Mouse (Mus musculus) stomach, postnatal 0 days (tissue): ENCODE measurements at regions not wholly inside any gene's neighbourhood (a gene's known extent, or its start where the extent isn't known, plus 50 kb on each side); places are given as distances from the start of the nearest gene placed in this dataset.

Experiments used
- CTCF ChIP-seq: IDR thresholded peaks from 2 replicates; pipeline ENCODE4 v1.5.1; 2016; ENCODE audit warnings: antibody characterized with exemption, low read depth, mild to moderate bottlenecking, moderate library complexity
- EP300 ChIP-seq: optimal IDR thresholded peaks from 2 replicates; pipeline ENCODE3; 2016; ENCODE audit warnings: antibody characterized with exemption

GRCm38 (mm10) chr13:107890866-107891821 lies 153.1 kb upstream of the Smim15 start:
- TF ChIP-seq CTCF (peak; percentile 56), EP300 (no peak)
